Mouse (Mus musculus) E14TG2a.4 (cell line): Measurements from ENCODE around the gene Impad1.

ENCODE experiments used
- CTCF ChIP-seq: conservative IDR thresholded peaks from 2 replicates; pipeline ENCODE4 v1.5.1; 2014; ENCODE audit warnings: low read length
- POU5F1 ChIP-seq: IDR thresholded peaks from 2 replicates; pipeline ENCODE4 v1.6.1; 2014; ENCODE audit warnings: low read length, borderline replicate concordance

GRCm38 (mm10) chr4:4784305-4784704, 8.8 kb downstream of the Impad1 start:
- no peak for TF ChIP-seq CTCF
- TF ChIP-seq POU5F1, result no peak
